Mouse (Mus musculus) stomach, postnatal 0 days (tissue): ENCODE measurements at regions not wholly inside any gene's neighbourhood (a gene's known extent, or its start where the extent isn't known, plus 50 kb on each side); places are given as distances from the start of the nearest gene placed in this dataset.

Source experiments
- ATAC-seq: fragments of 200-750 bp; cut with Nextera tagmentation; 2 replicates; pipeline ENCODE4 v1.8.0; 2017; ENCODE audit not compliant: low FRiP score, low TSS enrichment
- DNase-seq: peaks from one replicate; pipeline ENCODE4 v3.0.0-alpha.2; 2016; ENCODE audit warnings: low spot score
- H3K27ac ChIP-seq: fragments of 300-500 bp; sonication (generic); replicated peaks from 2 replicates; pipeline ENCODE4 v1.5.1; 2014; ENCODE audit warnings: mild to moderate bottlenecking, control low read depth
- H3K27me3 ChIP-seq: fragments of 300-500 bp; sonication (generic); 2 replicates; pipeline ENCODE4 v1.6.1; 2014; ENCODE audit warnings: low read length; ENCODE audit not compliant: control insufficient read depth, insufficient read depth
- H3K36me3 ChIP-seq: fragments of 300-500 bp; sonication (generic); 2 replicates; pipeline ENCODE4 v1.6.1; 2014; ENCODE audit warnings: low read length, mixed read lengths; ENCODE audit not compliant: control insufficient read depth, insufficient read depth
- H3K4me1 ChIP-seq: fragments of 300-500 bp; sonication (generic); replicated peaks from 2 replicates; pipeline ENCODE4 v1.6.1; 2014; ENCODE audit warnings: antibody characterized with exemption; ENCODE audit not compliant: control insufficient read depth, insufficient read depth
- H3K4me2 ChIP-seq: fragments of 300-500 bp; sonication (generic); replicated peaks from 2 replicates; pipeline ENCODE4 v1.6.1; 2014; ENCODE audit warnings: low read depth, mild to moderate bottlenecking, control low read depth, moderate library complexity
- H3K4me3 ChIP-seq: fragments of 300-500 bp; sonication (generic); 2 replicates; pipeline ENCODE4 v1.5.1; 2014; ENCODE audit warnings: low read depth, low read length, control low read depth
- H3K9ac ChIP-seq: fragments of 300-500 bp; sonication (generic); 2 replicates; pipeline ENCODE4 v1.6.1; 2014; ENCODE audit warnings: mild to moderate bottlenecking, low read length, control low read depth, mixed read lengths
- H3K9me3 ChIP-seq: fragments of 300-500 bp; sonication (generic); 2 replicates; pipeline ENCODE4 v1.6.1; 2016; ENCODE audit warnings: low read length; ENCODE audit not compliant: control insufficient read depth
- CTCF ChIP-seq: IDR thresholded peaks from 2 replicates; pipeline ENCODE4 v1.5.1; 2016; ENCODE audit warnings: antibody characterized with exemption, low read depth, mild to moderate bottlenecking, moderate library complexity
- EP300 ChIP-seq: optimal IDR thresholded peaks from 2 replicates; pipeline ENCODE3; 2016; ENCODE audit warnings: antibody characterized with exemption
- WGBS: fragments of 180-500 bp; shearing (Covaris S2); extraction: QIAGEN DNeasy Blood & Tissue Kit; methylation state at CpG from one replicate; pipeline ENCODE4 v1.1.7; 2014; 5-methylcytosine and 5-hydroxymethylcytosine counted together

GRCm38 (mm10) chr12:56437975-56438374 lies 92.3 kb upstream of the Mbip start:
- TF ChIP-seq EP300 (no peak), CTCF (no peak)
- H3K4me1 ChIP-seq, result no peaks in the 10 kb centered on the region
- ATAC-seq, result no peak
- no peak overlapping the region for H3K4me3 ChIP-seq
- DNase-seq, result no peak
- H3K9ac ChIP-seq, result no peak overlapping the region
- no peak overlapping the region for H3K27ac ChIP-seq
- WGBS, result 39% methylated on average over 3 of the region's 3 CpGs
- no peaks in the 10 kb centered on the region for H3K9me3 ChIP-seq
- no peaks in the 10 kb centered on the region for H3K36me3 ChIP-seq
- H3K4me2 ChIP-seq, result no peak overlapping the region
- H3K27me3 ChIP-seq, result no peaks in the 10 kb centered on the region

- H3K4me2 ChIP-seq, result no peak overlapping the region
- H3K4me3 ChIP-seq, result no peak overlapping the region
- H3K4me1 ChIP-seq, result no peaks in the 10 kb centered on the region
- H3K9ac ChIP-seq, result no peak overlapping the region
- H3K36me3 ChIP-seq, result no peaks in the 10 kb centered on the region
- no peak overlapping the region for H3K27ac ChIP-seq
- 51% methylated on average over 9 of the region's 9 CpGs for WGBS
- TF ChIP-seq EP300 (no peak), CTCF (no peak)
- H3K9me3 ChIP-seq, result no peaks in the 10 kb centered on the region
- ATAC-seq (no peak), DNase-seq (no peak)
- H3K27me3 ChIP-seq, result no peaks in the 10 kb centered on the region
These were observed 81.1 kb upstream of the Mbip start for GRCm38 (mm10) chr12:56426681-56427246.

- Histone ChIP-seq H3K9ac (no peak overlapping the region), H3K9me3 (no peaks in the 10 kb centered on the region), H3K27me3 (no peaks in the 10 kb centered on the region), H3K4me1 (no peaks in the 10 kb centered on the region), H3K36me3 (no peaks in the 10 kb centered on the region), H3K4me3 (no peak overlapping the region), H3K27ac (no peak overlapping the region), H3K4me2 (no peak overlapping the region)
- DNase-seq, result no peak
- no peak for ATAC-seq
- TF ChIP-seq CTCF (no peak), EP300 (no peak)
- 84% methylated on average over 7 of the region's 7 CpGs for WGBS
These were observed 70.4 kb upstream of the Mbip start for GRCm38 (mm10) chr12:56416106-56416505.

GRCm38 (mm10) chr12:56414861-56415765 lies 69.4 kb upstream of the Mbip start:
- TF ChIP-seq CTCF, result no peak
- Histone ChIP-seq H3K36me3 (no peaks in the 10 kb centered on the region), H3K27ac (no peak overlapping the region), H3K4me1 (no peaks in the 10 kb centered on the region), H3K4me3 (no peak overlapping the region), H3K9ac (no peak overlapping the region), H3K4me2 (no peak overlapping the region), H3K27me3 (no peaks in the 10 kb centered on the region), H3K9me3 (no peaks in the 10 kb centered on the region)
- no peak for DNase-seq
- WGBS, result 62% methylated on average over 8 of the region's 8 CpGs
- ATAC-seq, result no peak

GRCm38 (mm10) chr12:56405658-56406057 lies 60.0 kb upstream of the Mbip start:
- no peak overlapping the region for H3K4me3 ChIP-seq
- TF ChIP-seq EP300, result no peak
- TF ChIP-seq CTCF, result no peak
- 82% methylated on average over 5 of the region's 5 CpGs for WGBS

GRCm38 (mm10) chr12:56404833-56405232 lies 59.1 kb upstream of the Mbip start:
- ATAC-seq (0 out of 2 replicates have a peak, but pooled peaks have one; percentile 24), DNase-seq (peak; percentile 72)
- no peak overlapping the region for H3K27ac ChIP-seq
- 27% methylated on average over 4 of the region's 4 CpGs for WGBS
- no peak for TF ChIP-seq EP300
- peak; percentile 90 for TF ChIP-seq CTCF
- H3K9ac ChIP-seq, result no peak overlapping the region
- no peaks in the 10 kb centered on the region for H3K36me3 ChIP-seq
- no peaks in the 10 kb centered on the region for H3K27me3 ChIP-seq
- H3K9me3 ChIP-seq, result no peaks in the 10 kb centered on the region
- H3K4me3 ChIP-seq, result no peak overlapping the region
- no peak overlapping the region for H3K4me2 ChIP-seq
- H3K4me1 ChIP-seq, result no peaks in the 10 kb centered on the region

More at GRCm38 (mm10) chr12:56405658-56406057, 60.0 kb upstream of the Mbip start:
- DNase-seq (no peak), ATAC-seq (no peak)
- Histone ChIP-seq H3K27me3 (no peaks in the 10 kb centered on the region), H3K4me1 (no peaks in the 10 kb centered on the region), H3K9ac (no peak overlapping the region), H3K4me2 (no peak overlapping the region), H3K36me3 (no peaks in the 10 kb centered on the region), H3K27ac (no peak overlapping the region), H3K9me3 (no peaks in the 10 kb centered on the region)
